Mouse (Mus musculus): ENCODE data around the gene Aldh3b2. TPM values are rescaled to one million over a fixed set of nuclear protein-coding genes. Genes with fewer than 3 reads are reported as not detected.

The Aldh3b2 gene
- not detected for total RNA-seq (2018; cell fraction: chromatin; rRNA removed)
- total RNA-seq (2018; cell fraction: cytosol; rRNA removed) = not detected
- total RNA-seq (2018; cell fraction: nucleus; rRNA removed) = under 1 TPM in 1 of 26 experiments, not detected in 25; 0.51 TPM
- not detected in 3 replicates for polyA plus RNA-seq (2018)

- no peak within 1 kb of the TSS for H3K27ac ChIP-seq
- 93% methylated on average over 8 of the region's 9 CpGs for WGBS (ENCODE audit: missing documents)
- no peaks in the 10 kb centered on the region for H3K79me2 ChIP-seq (ENCODE audit: inconsistent target)
- no peaks in the 10 kb centered on the region for H3K36me3 ChIP-seq (ENCODE audit: inconsistent target)
- H3K4me3 ChIP-seq (ENCODE audit: inconsistent target) = no peak within 1 kb of the TSS
Measured at GRCm38 (mm10) chr19:3972229-3972628, at the start of gene Aldh3b2. Aldh3b2 (plus strand) TSS chr19:3972328.

GRCm38 (mm10) chr19:3922661-3923371 lies 49.3 kb upstream of the Aldh3b2 start:
- WGBS (ENCODE audit: missing documents) = 39% methylated on average over 9 of the region's 10 CpGs
- Histone ChIP-seq H3K27ac (peak overlapping the region; percentile 78), H3K36me3 (ENCODE audit: inconsistent target) (peaks cover 40% of the 10 kb centered on the region), H3K4me3 (ENCODE audit: inconsistent target) (no peak overlapping the region), H3K79me2 (ENCODE audit: inconsistent target) (peaks cover 37% of the 10 kb centered on the region)

GRCm38 (mm10) chr19:3923586-3923985 lies 48.5 kb upstream of the Aldh3b2 start:
- WGBS (ENCODE audit: missing documents) = 41% methylated on average over 13 of the region's 13 CpGs
- no peak overlapping the region for H3K4me3 ChIP-seq (ENCODE audit: inconsistent target)

GRCm38 (mm10) chr19:3924190-3924589 lies 47.9 kb upstream of the Aldh3b2 start:
- H3K36me3 ChIP-seq (ENCODE audit: inconsistent target) = peaks cover 27% of the 10 kb centered on the region
- H3K4me3 ChIP-seq (ENCODE audit: inconsistent target) = no peak overlapping the region
- peak overlapping the region; percentile 78 for H3K27ac ChIP-seq
- H3K79me2 ChIP-seq (ENCODE audit: inconsistent target) = peaks cover 49% of the 10 kb centered on the region
- 79% methylated on average over 8 of the region's 8 CpGs for WGBS (ENCODE audit: missing documents)

More at GRCm38 (mm10) chr19:3923586-3923985, 48.5 kb upstream of the Aldh3b2 start:
- H3K79me2 ChIP-seq (ENCODE audit: inconsistent target) = peaks cover 43% of the 10 kb centered on the region
- H3K27ac ChIP-seq = peak overlapping the region; percentile 78
- peaks cover 33% of the 10 kb centered on the region for H3K36me3 ChIP-seq (ENCODE audit: inconsistent target)

- Histone ChIP-seq H3K27ac (peak overlapping the region; percentile 78), H3K36me3 (ENCODE audit: inconsistent target) (peaks cover 21% of the 10 kb centered on the region), H3K4me3 (ENCODE audit: inconsistent target) (no peak overlapping the region), H3K79me2 (ENCODE audit: inconsistent target) (peaks cover 49% of the 10 kb centered on the region)
- WGBS (ENCODE audit: missing documents) = 95% methylated on average over 7 of the region's 7 CpGs
Measured at GRCm38 (mm10) chr19:3924868-3925267, 47.3 kb upstream of the Aldh3b2 start.

- H3K27ac ChIP-seq = no peak overlapping the region
- H3K79me2 ChIP-seq (ENCODE audit: inconsistent target) = peaks cover 49% of the 10 kb centered on the region
- 92% methylated on average over 6 of the region's 6 CpGs for WGBS (ENCODE audit: missing documents)
- peaks cover 11% of the 10 kb centered on the region for H3K36me3 ChIP-seq (ENCODE audit: inconsistent target)
- H3K4me3 ChIP-seq (ENCODE audit: inconsistent target) = no peak overlapping the region
Measured at GRCm38 (mm10) chr19:3925859-3926258, 46.3 kb upstream of the Aldh3b2 start.

GRCm38 (mm10) chr19:3926279-3926678 lies 45.8 kb upstream of the Aldh3b2 start:
- Histone ChIP-seq H3K27ac (no peak overlapping the region), H3K79me2 (ENCODE audit: inconsistent target) (peaks cover 49% of the 10 kb centered on the region), H3K4me3 (ENCODE audit: inconsistent target) (no peak overlapping the region), H3K36me3 (ENCODE audit: inconsistent target) (peaks cover 7% of the 10 kb centered on the region)
- 74% methylated on average over 3 of the region's 3 CpGs for WGBS (ENCODE audit: missing documents)

GRCm38 (mm10) chr19:3926685-3927084 lies 45.4 kb upstream of the Aldh3b2 start:
- peaks cover 3% of the 10 kb centered on the region; the same call in 1 of the 2 replicates for H3K36me3 ChIP-seq (ENCODE audit: inconsistent target)
- WGBS (ENCODE audit: missing documents) = 91% methylated on average over 6 of the region's 6 CpGs
- H3K27ac ChIP-seq = no peak overlapping the region
- H3K79me2 ChIP-seq (ENCODE audit: inconsistent target) = peaks cover 49% of the 10 kb centered on the region
- no peak overlapping the region for H3K4me3 ChIP-seq (ENCODE audit: inconsistent target)

- Histone ChIP-seq H3K4me3 (ENCODE audit: inconsistent target) (no peak overlapping the region), H3K79me2 (ENCODE audit: inconsistent target) (peaks cover 49% of the 10 kb centered on the region), H3K36me3 (ENCODE audit: inconsistent target) (no peaks in the 10 kb centered on the region; the same call in 1 of the 2 replicates), H3K27ac (peak overlapping the region; percentile 42)
- 56% methylated on average over 4 of the region's 4 CpGs for WGBS (ENCODE audit: missing documents)
Measured at GRCm38 (mm10) chr19:3927989-3928388, 44.1 kb upstream of the Aldh3b2 start.

- Histone ChIP-seq H3K4me3 (ENCODE audit: inconsistent target) (peak overlapping the region; percentile 34), H3K79me2 (ENCODE audit: inconsistent target) (peaks cover 49% of the 10 kb centered on the region), H3K27ac (peak overlapping the region; percentile 92), H3K36me3 (ENCODE audit: inconsistent target) (no peaks in the 10 kb centered on the region; the same call in 1 of the 2 replicates)
- WGBS (ENCODE audit: missing documents) = 49% methylated on average over 4 of the region's 4 CpGs
Measured at GRCm38 (mm10) chr19:3928779-3929178, 43.3 kb upstream of the Aldh3b2 start.

GRCm38 (mm10) chr19:3929211-3929941 lies 42.8 kb upstream of the Aldh3b2 start, which contains the start of gene Aldh3b1:
Aldh3b1 (minus strand) TSS chr19:3929808.
- Histone ChIP-seq H3K4me3 (ENCODE audit: inconsistent target) (peak within 1 kb of the TSS; percentile 34), H3K79me2 (ENCODE audit: inconsistent target) (peaks cover 46% of the 10 kb centered on the region), H3K27ac (peak within 1 kb of the TSS; percentile 92), H3K36me3 (ENCODE audit: inconsistent target) (no peaks in the 10 kb centered on the region; the same call in 1 of the 2 replicates)
- 3% methylated on average over 12 of the region's 12 CpGs for WGBS (ENCODE audit: missing documents)

- Histone ChIP-seq H3K36me3 (ENCODE audit: inconsistent target) (no peaks in the 10 kb centered on the region; the same call in 1 of the 2 replicates), H3K27ac (peak overlapping the region; percentile 92), H3K79me2 (ENCODE audit: inconsistent target) (peaks cover 39% of the 10 kb centered on the region), H3K4me3 (ENCODE audit: inconsistent target) (no peak overlapping the region)
- 84% methylated on average over 17 of the region's 21 CpGs for WGBS (ENCODE audit: missing documents)
Measured at GRCm38 (mm10) chr19:3930262-3931057, 41.7 kb upstream of the Aldh3b2 start.

GRCm38 (mm10) chr19:3931716-3932115 lies 40.4 kb upstream of the Aldh3b2 start:
- H3K27ac ChIP-seq = peak overlapping the region; percentile 17; the same call in 1 of the 2 replicates
- H3K36me3 ChIP-seq (ENCODE audit: inconsistent target) = peaks cover 1% of the 10 kb centered on the region; the same call in 1 of the 2 replicates
- WGBS (ENCODE audit: missing documents) = 37% methylated on average over 9 of the region's 9 CpGs
- H3K79me2 ChIP-seq (ENCODE audit: inconsistent target) = peaks cover 39% of the 10 kb centered on the region
- H3K4me3 ChIP-seq (ENCODE audit: inconsistent target) = no peak overlapping the region

Data from macrophage (primary cell).